Mouse (Mus musculus) frontal cortex, postnatal 10 days (tissue): ENCODE measurements around the gene Acadm.

ENCODE experiments used
- DNase-seq, 2 experiments: peaks; one replicate each; pipeline ENCODE4 v3.0.0; 2022; ENCODE audit warnings: low spot score in 2 of 2, mixed read lengths in 1 of 2

Acadm gene

DNA sequence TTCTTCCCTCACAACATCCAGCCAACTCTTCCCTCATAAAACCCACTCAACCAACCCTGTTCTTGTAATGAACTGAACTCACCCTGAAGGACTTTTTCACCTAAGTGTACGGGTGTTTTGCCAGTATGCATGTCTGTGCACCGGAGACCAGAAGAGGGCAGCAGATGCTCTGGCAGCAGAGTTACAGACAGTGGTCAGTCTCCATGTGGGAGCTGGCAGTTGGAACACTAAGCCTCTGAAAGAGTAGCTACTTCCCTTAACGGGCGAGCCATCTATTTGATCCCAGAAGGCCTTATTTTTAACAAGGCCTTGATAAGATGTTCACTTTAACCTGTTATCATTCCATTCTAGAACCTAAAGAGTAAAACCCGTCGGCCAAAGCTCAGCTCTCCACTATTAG lies 39.8 kb downstream of the Acadm start:
- peak in 1 of 2 experiments; percentile 34 for DNase-seq

- DNase-seq: no peak
These were observed 41.8 kb downstream of the Acadm start for GRCm38 (mm10) chr3:153902595-153902994.

DNA sequence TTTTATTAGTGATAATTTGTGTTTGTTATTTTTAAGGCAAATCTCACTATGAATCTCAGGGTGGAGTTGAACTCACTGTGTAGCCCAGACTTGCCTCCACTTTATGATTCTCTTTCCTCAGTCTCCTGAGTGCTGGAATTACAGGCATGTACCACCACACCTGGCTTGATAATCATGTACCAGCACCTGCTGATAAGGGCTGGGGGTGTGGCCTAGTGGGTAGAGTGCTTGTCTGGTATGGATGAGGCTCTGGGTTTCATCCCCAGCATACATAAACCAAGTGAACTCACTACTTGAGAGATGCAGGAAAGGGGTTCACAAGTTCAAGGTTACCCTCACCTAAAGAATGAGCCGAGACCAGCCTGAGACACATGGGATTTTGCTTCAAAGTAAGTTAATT lies 42.5 kb downstream of the Acadm start:
- DNase-seq: no peak

DNA sequence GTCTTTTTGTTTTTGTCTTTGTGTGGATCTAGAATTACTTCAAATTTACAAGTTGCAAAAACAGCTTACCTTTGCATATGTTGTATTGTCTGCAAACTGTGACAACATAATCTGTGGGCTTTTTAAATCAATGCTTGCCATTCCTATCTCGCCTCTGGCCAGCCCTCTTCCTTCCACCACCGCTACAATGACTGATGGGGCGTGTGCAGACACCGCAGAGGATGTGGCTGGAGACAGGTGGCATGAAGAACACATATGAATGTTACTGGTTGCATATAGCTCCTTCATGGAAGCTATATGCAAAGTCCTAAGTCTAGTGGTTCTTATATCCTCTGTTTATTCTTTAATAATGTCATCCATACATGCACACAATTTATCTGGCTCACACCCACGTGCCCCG lies 47.2 kb downstream of the Acadm start:
- DNase-seq: no peak

- DNase-seq: no peak
These were observed 49.0 kb downstream of the Acadm start for GRCm38 (mm10) chr3:153895454-153895853.

DNA sequence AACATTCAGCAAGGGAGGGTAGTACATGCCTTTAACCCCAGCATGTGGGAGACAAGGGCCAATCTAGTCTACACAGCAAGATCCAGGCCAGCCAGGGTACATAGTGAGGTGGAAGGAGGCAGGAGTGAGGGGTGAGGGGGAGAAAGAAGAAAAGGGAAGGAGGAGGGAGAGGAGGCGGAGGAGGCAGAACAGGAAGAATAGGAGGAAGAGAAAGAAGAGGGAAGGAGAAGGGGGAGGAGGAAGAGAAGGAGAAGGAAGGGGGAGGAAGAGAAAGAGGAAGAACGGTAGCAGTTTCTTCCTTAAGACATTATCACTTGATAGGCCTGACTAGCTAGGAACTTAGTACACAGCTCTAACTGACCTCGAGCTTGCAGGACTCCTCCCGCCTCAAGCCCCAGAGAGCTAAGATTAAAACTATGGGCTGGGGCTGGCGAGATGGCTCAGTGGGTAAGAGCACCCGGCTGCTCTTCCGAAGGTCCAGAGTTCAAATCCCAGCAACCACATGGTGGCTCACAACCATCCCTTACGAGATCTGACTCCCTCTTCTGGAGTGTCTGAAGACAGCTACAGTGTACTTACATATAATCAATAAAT lies 55.1 kb downstream of the Acadm start:
- no peak for DNase-seq

GRCm38 (mm10) chr3:153888141-153888540 lies 56.3 kb downstream of the Acadm start:
- DNase-seq: no peak

- no peak for DNase-seq
These were observed 58.1 kb downstream of the Acadm start for GRCm38 (mm10) chr3:153886296-153886695.
